Mouse (Mus musculus) kidney, embryonic 16.5 days (tissue): Measurements from ENCODE around the gene Cyb5r4. TPM values are rescaled to one million over a fixed set of nuclear protein-coding genes. Genes with fewer than 3 reads are reported as not detected.
"Not testable (repeated sequence)": the region's sequence is repeated elsewhere in the genome, so short reads cannot be mapped to it uniquely, and the experiment has no call there.

Experiments
- ATAC-seq: fragments of 200-750 bp; cut with Nextera tagmentation; 2 replicates; pipeline ENCODE4 v1.8.0; 2017; ENCODE audit warnings: moderate TSS enrichment; ENCODE audit not compliant: low FRiP score, low TSS enrichment
- H3K27ac ChIP-seq: fragments of 300-500 bp; sonication (generic); 2 replicates; pipeline ENCODE4 v1.5.1; 2014; ENCODE audit warnings: low read length
- H3K27me3 ChIP-seq: fragments of 300-500 bp; sonication (generic); 2 replicates; pipeline ENCODE4 v1.6.1; 2014; ENCODE audit warnings: low read length, control low read depth, mixed read lengths; ENCODE audit not compliant: insufficient read depth
- H3K36me3 ChIP-seq: fragments of 300-500 bp; sonication (generic); 2 replicates; pipeline ENCODE4 v1.6.1; 2014; ENCODE audit warnings: low read length, control low read depth, mixed read lengths; ENCODE audit not compliant: insufficient read depth
- H3K4me1 ChIP-seq: fragments of 300-500 bp; sonication (generic); 2 replicates; pipeline ENCODE4 v1.6.1; 2014; ENCODE audit warnings: low read length, control low read depth, mixed read lengths; ENCODE audit not compliant: insufficient read depth
- H3K4me2 ChIP-seq: fragments of 300-500 bp; sonication (generic); replicated peaks from 2 replicates; pipeline ENCODE4 v1.6.1; 2014; ENCODE audit warnings: low read depth, low read length
- H3K4me3 ChIP-seq: fragments of 300-500 bp; sonication (generic); 2 replicates; pipeline ENCODE4 v1.5.1; 2014; ENCODE audit warnings: mild to moderate bottlenecking, low read length
- H3K9ac ChIP-seq: fragments of 300-500 bp; sonication (generic); replicated peaks from 2 replicates; pipeline ENCODE4 v1.6.1; 2014; ENCODE audit warnings: low read length
- H3K9me3 ChIP-seq: fragments of 300-500 bp; sonication (generic); 2 replicates; pipeline ENCODE4 v1.6.1; 2016; ENCODE audit warnings: low read length, control low read depth
- WGBS: fragments of 180-500 bp; shearing (Covaris S2); extraction: QIAGEN DNeasy Blood & Tissue Kit; methylation state at CpG from one replicate; pipeline ENCODE4 v1.1.7; 2014; 5-methylcytosine and 5-hydroxymethylcytosine counted together
- polyA plus RNA-seq: library from polyadenylated mRNA; unstranded; fragments of >200 nt; fragmentation: Nextera tagmentation; extraction: Ambion mirVana; gene quantifications from 2 replicates; pipeline ENCODE4 v1.2.1, GENCODE M21; 2015

Cyb5r4 gene
- polyA plus RNA-seq, 1 experiment from 2014 or later, result 64.8 TPM

- ATAC-seq, result no peak
Measured at GRCm38 (mm10) chr9:87121956-87122493, 100.2 kb downstream of the Cyb5r4 start.

GRCm38 (mm10) chr9:87127046-87127445 is 105.2 kb downstream of the Cyb5r4 start:
- not testable (repeated sequence) for H3K9me3 ChIP-seq, H3K27me3 ChIP-seq, H3K4me1 ChIP-seq, H3K9ac ChIP-seq, H3K27ac ChIP-seq, H3K4me3 ChIP-seq, H3K36me3 ChIP-seq, ATAC-seq, H3K4me2 ChIP-seq
- 85% methylated on average over 5 of the region's 6 CpGs for WGBS

More at GRCm38 (mm10) chr9:87121956-87122493, 100.2 kb downstream of the Cyb5r4 start:
- H3K36me3 ChIP-seq, result no peaks in the 10 kb centered on the region
- H3K9ac ChIP-seq, result no peak overlapping the region
- H3K27me3 ChIP-seq, result no peaks in the 10 kb centered on the region
- no peaks in the 10 kb centered on the region for H3K9me3 ChIP-seq
- WGBS, result 66% methylated on average over 9 of the region's 9 CpGs
- H3K27ac ChIP-seq, result no peak overlapping the region
- H3K4me3 ChIP-seq, result no peak overlapping the region
- H3K4me1 ChIP-seq, result no peaks in the 10 kb centered on the region
- no peak overlapping the region for H3K4me2 ChIP-seq

Other genes starting within 250 kb of the Cyb5r4 start
- 18.4 and 20.1 TPM in 2 replicates for gene Snap91, start 141.4 kb upstream of the Cyb5r4 start, polyA plus RNA-seq
- gene Ripply2, start 6.5 kb upstream of the Cyb5r4 start, polyA plus RNA-seq, result 0.90 and 2.1 TPM in 2 replicates
- gene Mrap2, start 122.3 kb downstream of the Cyb5r4 start, polyA plus RNA-seq, result 0.21 and 0.26 TPM in 2 replicates
- 5.7 and 7.4 TPM in 2 replicates for gene Cep162, start 233.5 kb downstream of the Cyb5r4 start, polyA plus RNA-seq